Mouse (Mus musculus) monocyte, adult 5-6 weeks (primary cell): Measurements from ENCODE around the gene Tfeb. TPM values are rescaled to one million over a fixed set of nuclear protein-coding genes. Genes with fewer than 3 reads are reported as not detected.

Source experiments
- ATAC-seq: fragments of 153-309, 156-312 bp; replicated peaks from 2 replicates; pipeline ENCODE4 v1.8.0; 2017; ENCODE audit warnings: mild to moderate bottlenecking; ENCODE audit not compliant: low TSS enrichment, insufficient number of reproducible peaks, severe bottlenecking, poor library complexity, low FRiP score
- total RNA-seq: library from RNA; stranded (forward); fragments of 200-1000, 200-491, 200-594 nt; gene quantifications from 3 replicates; pipeline ENCODE4 v1.2.3, GENCODE M21; 2017

Tfeb gene
- total RNA-seq, 1 experiment from 2014 or later = 91.9 TPM

DNA sequence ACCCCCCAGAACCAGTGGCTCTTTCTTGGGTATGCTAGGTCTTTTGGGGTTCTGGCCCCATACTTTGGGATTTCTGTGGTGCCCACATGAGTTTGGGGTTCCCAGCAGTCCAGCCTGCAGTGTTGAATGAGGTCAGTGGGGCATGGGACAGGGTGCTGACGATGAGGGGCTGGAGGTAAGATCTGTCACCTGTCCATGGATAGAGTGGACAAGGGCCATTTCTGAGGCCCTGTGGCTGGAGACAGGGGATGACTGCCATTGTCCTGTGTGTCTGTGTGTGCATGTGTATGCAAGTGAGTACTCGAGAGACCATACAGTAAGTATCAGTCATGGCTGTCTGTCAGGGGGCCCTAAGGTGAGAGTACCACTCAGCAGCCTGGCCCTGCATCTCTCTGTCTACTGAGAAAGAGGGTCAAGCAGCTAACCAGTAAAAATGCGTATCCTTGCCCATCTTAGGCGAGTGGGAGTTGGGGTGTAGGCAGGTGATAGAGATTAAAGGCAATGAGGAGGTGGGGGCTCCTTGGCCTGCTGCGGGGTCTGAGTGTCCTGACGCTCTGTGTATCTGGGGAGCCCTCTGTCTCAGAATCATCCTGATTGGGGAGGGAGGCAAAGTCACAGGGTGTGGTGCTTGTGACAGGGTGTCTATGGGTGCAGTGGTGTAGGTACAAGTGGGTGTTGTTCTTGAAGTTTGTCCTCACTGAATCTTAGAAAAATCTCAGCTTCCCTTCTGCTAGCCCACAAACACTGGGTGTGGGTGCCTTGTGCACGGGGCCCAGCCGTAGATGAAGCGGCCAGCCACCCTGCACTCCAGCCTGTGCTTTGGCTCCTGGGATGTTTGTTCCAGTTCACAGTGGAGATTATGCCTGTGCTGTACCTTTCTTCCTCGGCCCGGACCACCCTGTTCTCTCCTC, 32.8 kb downstream of the Tfeb start:
- peak; percentile 10 for ATAC-seq

DNA sequence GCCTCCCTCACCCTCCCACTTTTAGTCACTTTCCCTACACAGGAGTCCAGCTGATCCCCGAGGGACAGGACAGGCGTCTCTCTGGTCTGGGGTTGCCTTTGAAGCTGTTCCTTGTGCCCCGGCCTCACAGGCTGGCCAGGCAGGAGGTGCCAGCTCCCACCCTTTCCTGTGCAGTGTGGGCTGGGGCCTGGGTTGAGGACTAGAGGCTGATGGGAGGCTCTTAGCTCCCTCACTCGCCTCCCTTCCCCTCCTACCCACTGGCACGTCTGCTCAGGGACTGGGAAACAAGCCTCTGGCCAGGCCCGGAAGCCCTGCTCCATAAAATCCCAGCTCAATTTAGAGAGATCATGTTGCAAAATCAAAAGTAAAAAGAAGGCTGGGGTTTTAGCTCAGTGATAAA, 36.8 kb downstream of the Tfeb start:
- ATAC-seq = no peak

DNA sequence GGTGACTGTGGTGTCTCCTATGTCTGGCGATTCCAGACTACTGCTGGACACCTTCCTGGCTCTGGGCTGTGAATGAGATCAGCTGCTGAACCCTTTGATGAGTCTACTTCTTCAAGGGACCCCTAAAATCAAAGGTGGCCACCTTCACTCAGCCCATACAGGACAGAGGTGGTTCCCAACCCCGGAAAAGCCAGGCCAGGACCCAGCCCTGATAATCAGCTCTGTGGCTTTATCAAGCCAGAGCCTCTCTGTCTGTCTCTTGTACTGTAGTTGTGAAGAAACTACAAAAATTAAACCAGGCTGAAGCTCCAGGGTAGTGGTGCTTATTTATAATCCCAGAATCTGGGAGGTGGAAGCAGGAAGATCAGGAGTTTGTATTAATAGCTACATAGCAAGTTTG, 40.3 kb downstream of the Tfeb start:
- no peak for ATAC-seq

GRCm38 (mm10) chr17:47780470-47780869, 43.6 kb downstream of the Tfeb start:
- no peak for ATAC-seq

GRCm38 (mm10) chr17:47782486-47782885, 45.7 kb downstream of the Tfeb start:
- ATAC-seq = no peak

DNA sequence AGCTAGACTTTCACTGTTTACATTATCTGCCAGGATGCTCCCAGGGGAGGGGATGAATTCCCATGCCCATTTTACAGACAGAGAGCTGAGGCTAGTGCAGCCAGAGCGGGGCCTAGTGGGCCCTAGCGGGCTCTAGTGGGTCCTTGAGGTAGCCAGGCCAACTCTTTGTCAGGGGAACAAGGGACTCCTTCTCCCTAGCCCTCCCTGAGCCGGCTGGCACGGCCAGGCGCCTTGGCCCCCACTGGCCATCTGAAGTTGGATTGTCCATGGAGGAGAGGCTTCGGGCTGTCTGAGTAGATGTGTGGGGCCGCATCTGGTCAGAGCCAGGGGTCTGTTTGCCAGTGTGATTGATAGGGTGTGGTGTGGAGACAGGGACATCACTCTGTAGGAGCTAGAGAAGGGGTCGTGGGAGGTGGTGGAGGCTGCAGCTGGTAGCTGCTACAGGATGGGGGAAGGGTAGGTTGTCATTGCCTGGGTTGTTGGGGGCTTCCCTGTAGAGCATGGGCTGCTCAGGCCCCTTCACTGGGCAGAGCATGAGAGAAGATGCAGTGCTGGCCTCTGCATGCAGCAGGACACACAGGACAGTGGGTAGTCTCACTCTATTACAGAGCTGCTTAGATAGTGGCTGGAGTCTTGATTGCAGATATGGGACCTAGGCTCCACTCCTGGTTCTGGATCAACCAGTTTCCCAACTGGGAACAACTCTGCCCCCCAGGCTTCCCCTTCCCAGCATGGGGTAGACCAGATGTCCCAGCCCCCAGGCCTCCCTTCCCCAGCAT, 46.8 kb downstream of the Tfeb start:
- no peak for ATAC-seq

DNA sequence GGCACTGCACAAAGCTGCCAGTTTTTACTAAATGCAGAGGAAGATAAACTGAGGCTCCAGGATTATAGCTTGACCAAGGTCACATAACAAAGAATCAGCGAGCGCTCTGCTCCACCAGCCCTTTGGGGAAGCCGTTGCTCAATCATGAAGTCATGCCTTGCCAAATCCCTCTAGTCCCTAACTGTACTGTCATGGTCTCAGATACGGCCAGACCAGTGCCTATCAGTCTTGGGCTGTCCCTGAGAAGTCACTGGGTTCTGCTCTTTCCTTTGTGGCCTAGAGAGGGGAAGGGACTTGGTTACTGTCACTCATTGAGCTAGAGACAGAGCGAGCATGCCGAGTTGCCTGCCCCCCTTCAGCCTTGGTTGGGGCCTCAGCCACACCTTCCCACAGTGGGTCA, 47.6 kb downstream of the Tfeb start:
- ATAC-seq = peak; percentile 59

- ATAC-seq = no peak
Observed at GRCm38 (mm10) chr17:47787632-47788031, 50.8 kb downstream of the Tfeb start.

DNA sequence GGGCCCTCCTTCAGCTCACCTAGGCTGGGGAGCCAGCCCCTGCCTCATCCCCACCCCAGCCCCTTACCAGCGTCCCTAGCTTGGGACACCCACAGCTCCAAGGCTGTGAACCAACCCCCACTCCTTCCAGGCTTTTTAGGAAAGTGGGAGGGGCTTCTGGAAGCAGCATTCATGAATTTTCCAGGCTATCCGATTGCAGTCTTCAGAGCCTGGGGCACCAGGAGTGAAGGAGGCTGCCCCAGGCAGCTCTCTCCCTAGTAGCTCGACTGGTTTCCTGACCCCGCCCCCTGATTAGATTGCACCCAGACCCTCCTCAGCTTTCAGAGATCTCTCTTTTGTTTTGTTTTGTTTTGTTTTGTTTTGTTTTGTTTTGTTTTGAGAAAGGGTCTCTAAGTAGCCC, 51.5 kb downstream of the Tfeb start:
- no peak for ATAC-seq

- no peak for ATAC-seq
Observed at GRCm38 (mm10) chr17:47788996-47789395, 52.2 kb downstream of the Tfeb start.

- peak; percentile 52; the same call in 1 of the 2 replicates for ATAC-seq
Observed at GRCm38 (mm10) chr17:47792098-47792863, 55.5 kb downstream of the Tfeb start.

DNA sequence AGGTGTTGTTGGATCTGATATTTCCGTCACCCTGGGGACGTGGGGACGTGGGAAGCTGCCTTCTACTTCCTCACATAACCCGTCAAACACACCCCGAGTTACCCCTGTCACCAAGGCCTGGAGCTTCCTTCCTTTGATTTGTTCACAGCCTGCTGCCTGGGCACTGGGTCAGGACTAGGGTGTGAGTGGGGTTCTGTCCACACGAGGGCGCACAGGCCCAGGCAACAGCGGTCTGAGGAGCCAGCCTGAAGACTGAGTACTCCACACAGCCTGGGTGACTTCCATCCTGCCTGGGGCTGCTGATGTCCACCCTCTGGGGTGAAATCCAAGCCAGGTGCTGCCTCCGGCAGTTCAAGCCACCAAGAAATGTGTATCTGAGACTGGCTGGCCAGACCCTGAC, 56.5 kb downstream of the Tfeb start:
- peak; percentile 84 for ATAC-seq

- peak; percentile 48 for ATAC-seq
Observed at GRCm38 (mm10) chr17:47795446-47795845, 58.6 kb downstream of the Tfeb start.

GRCm38 (mm10) chr17:47796156-47796816, 59.5 kb downstream of the Tfeb start:
- ATAC-seq = no peak

GRCm38 (mm10) chr17:47796968-47797367, 60.1 kb downstream of the Tfeb start:
- ATAC-seq = no peak

DNA sequence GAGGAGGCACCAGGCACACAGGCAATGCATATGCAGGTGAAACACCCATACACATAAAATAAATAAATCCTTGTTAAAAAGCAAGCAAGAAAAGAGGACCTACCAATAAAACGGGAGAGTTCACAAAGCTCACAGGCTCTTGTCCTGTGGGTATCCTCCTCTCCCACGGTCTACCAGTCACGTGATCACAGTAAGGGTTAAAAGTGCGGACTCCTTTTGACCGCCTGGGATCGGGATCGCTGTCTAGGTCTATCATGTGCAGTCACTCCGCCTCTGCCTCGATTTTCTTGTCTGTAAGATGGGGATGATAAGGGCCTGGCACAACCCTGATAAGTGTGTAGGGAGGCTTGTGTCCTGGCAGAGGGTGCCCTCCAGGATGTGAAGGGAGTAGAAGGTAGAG, 60.6 kb downstream of the Tfeb start:
- no peak for ATAC-seq

DNA sequence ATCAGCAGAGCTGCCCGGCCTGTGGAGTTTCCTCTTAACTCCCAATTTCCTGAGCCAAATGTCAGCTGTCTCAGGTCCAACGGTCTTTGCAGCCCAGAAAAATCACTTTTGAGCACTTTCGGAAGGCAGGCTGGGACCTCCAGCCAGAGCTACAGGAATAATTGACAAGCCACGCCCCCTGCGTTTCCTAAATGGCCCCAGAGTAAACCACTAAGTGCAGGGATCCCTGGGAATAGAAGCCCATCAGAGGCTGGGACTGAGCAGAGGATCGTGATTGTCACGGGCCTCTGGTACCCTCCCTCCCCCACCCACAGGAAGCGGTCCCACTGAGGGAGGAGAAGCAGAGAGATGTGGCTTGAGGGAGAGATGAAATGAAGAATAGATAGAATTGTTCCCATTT, 66.0 kb downstream of the Tfeb start:
- ATAC-seq = no peak

- no peak for ATAC-seq
Observed at GRCm38 (mm10) chr17:47803662-47804061, 66.8 kb downstream of the Tfeb start.
